Mouse (Mus musculus) erythroblast, embryonic 14.5 days (primary cell): ENCODE data around the gene Col4a4. TPM values are rescaled to one million over a fixed set of nuclear protein-coding genes. Genes with fewer than 3 reads are reported as not detected.

Experiments
- H3K27me3 ChIP-seq: 2 replicates; pipeline ENCODE4 v1.6.1; 2012; ENCODE audit warnings: inconsistent platforms; ENCODE audit not compliant: control insufficient read depth
- H3K36me3 ChIP-seq: 2 replicates; pipeline ENCODE4 v1.6.1; 2012; ENCODE audit warnings: mild to moderate bottlenecking, inconsistent platforms; ENCODE audit not compliant: control insufficient read depth
- H3K4me1 ChIP-seq: 2 replicates; pipeline ENCODE4 v1.6.1; 2012; ENCODE audit warnings: inconsistent platforms; ENCODE audit not compliant: control insufficient read depth
- H3K4me3 ChIP-seq: replicated peaks from 2 replicates; pipeline ENCODE3; 2012; ENCODE audit warnings: moderate library complexity, mild to moderate bottlenecking, inconsistent platforms
- H3K9me3 ChIP-seq: 2 replicates; pipeline ENCODE4 v1.6.1; 2012; ENCODE audit warnings: low read length, inconsistent platforms, mixed read lengths; ENCODE audit not compliant: control insufficient read depth
- GATA1 ChIP-seq: IDR thresholded peaks from 2 replicates; pipeline ENCODE4 v1.6.1; 2012; ENCODE audit warnings: low read length, inconsistent platforms, mixed read lengths
- TAL1 ChIP-seq: IDR thresholded peaks from 3 replicates; pipeline ENCODE4 v1.6.1; 2012; ENCODE audit warnings: low read length, inconsistent platforms, mixed read lengths
- polyA plus RNA-seq: library from polyadenylated mRNA; stranded (reverse); fragments of >175 nt; gene quantifications from 2 replicates; pipeline ENCODE4 v1.2.3, GENCODE M21; 2012

Gene Col4a4
- polyA plus RNA-seq, 1 experiment, result not detected

GRCm38 (mm10) chr1:82491954-82492353 lies 94.7 kb downstream of the Col4a4 start:
- no peaks in the 10 kb centered on the region for H3K36me3 ChIP-seq
- no peak overlapping the region for H3K4me3 ChIP-seq
- TF ChIP-seq TAL1 (no peak), GATA1 (no peak)
- H3K9me3 ChIP-seq, result no peaks in the 10 kb centered on the region
- H3K27me3 ChIP-seq, result no peaks in the 10 kb centered on the region
- H3K4me1 ChIP-seq, result no peaks in the 10 kb centered on the region

GRCm38 (mm10) chr1:82486371-82486770 lies 100.3 kb downstream of the Col4a4 start:
- no peaks in the 10 kb centered on the region for H3K36me3 ChIP-seq
- no peak for TF ChIP-seq GATA1
- TF ChIP-seq TAL1, result no peak
- no peaks in the 10 kb centered on the region for H3K4me1 ChIP-seq
- no peak overlapping the region for H3K4me3 ChIP-seq
- H3K9me3 ChIP-seq, result no peaks in the 10 kb centered on the region
- H3K27me3 ChIP-seq, result no peaks in the 10 kb centered on the region

GRCm38 (mm10) chr1:82482371-82482770 lies 104.3 kb downstream of the Col4a4 start:
- no peaks in the 10 kb centered on the region for H3K36me3 ChIP-seq
- H3K4me1 ChIP-seq, result no peaks in the 10 kb centered on the region
- H3K9me3 ChIP-seq, result no peaks in the 10 kb centered on the region
- no peak overlapping the region for H3K4me3 ChIP-seq
- H3K27me3 ChIP-seq, result no peaks in the 10 kb centered on the region
- TF ChIP-seq TAL1 (no peak), GATA1 (no peak)

GRCm38 (mm10) chr1:82479696-82480487 lies 106.8 kb downstream of the Col4a4 start:
- Histone ChIP-seq H3K36me3 (no peaks in the 10 kb centered on the region), H3K4me1 (no peaks in the 10 kb centered on the region), H3K9me3 (no peaks in the 10 kb centered on the region), H3K4me3 (no peak overlapping the region), H3K27me3 (no peaks in the 10 kb centered on the region)
- TF ChIP-seq TAL1, result no peak
- TF ChIP-seq GATA1, result no peak

GRCm38 (mm10) chr1:82476746-82477145 lies 109.9 kb downstream of the Col4a4 start:
- H3K9me3 ChIP-seq, result no peaks in the 10 kb centered on the region
- no peaks in the 10 kb centered on the region for H3K36me3 ChIP-seq
- no peaks in the 10 kb centered on the region for H3K27me3 ChIP-seq
- no peak overlapping the region for H3K4me3 ChIP-seq
- TF ChIP-seq TAL1 (no peak), GATA1 (no peak)
- H3K4me1 ChIP-seq, result no peaks in the 10 kb centered on the region

GRCm38 (mm10) chr1:82476256-82476655 lies 110.4 kb downstream of the Col4a4 start:
- H3K4me1 ChIP-seq, result no peaks in the 10 kb centered on the region
- TF ChIP-seq TAL1 (no peak), GATA1 (no peak)
- H3K9me3 ChIP-seq, result no peaks in the 10 kb centered on the region
- H3K27me3 ChIP-seq, result no peaks in the 10 kb centered on the region
- no peak overlapping the region for H3K4me3 ChIP-seq
- no peaks in the 10 kb centered on the region for H3K36me3 ChIP-seq

- no peak for TF ChIP-seq GATA1
- TF ChIP-seq TAL1, result no peak
- H3K9me3 ChIP-seq, result no peaks in the 10 kb centered on the region
- H3K36me3 ChIP-seq, result no peaks in the 10 kb centered on the region
- H3K4me1 ChIP-seq, result no peaks in the 10 kb centered on the region
- no peak overlapping the region for H3K4me3 ChIP-seq
- H3K27me3 ChIP-seq, result no peaks in the 10 kb centered on the region
These were observed 110.8 kb downstream of the Col4a4 start for GRCm38 (mm10) chr1:82475821-82476220.

GRCm38 (mm10) chr1:82475254-82475653 lies 111.4 kb downstream of the Col4a4 start:
- TF ChIP-seq GATA1 (no peak), TAL1 (no peak)
- H3K4me3 ChIP-seq, result no peak overlapping the region
- no peaks in the 10 kb centered on the region for H3K4me1 ChIP-seq
- no peaks in the 10 kb centered on the region for H3K9me3 ChIP-seq
- H3K27me3 ChIP-seq, result no peaks in the 10 kb centered on the region
- H3K36me3 ChIP-seq, result no peaks in the 10 kb centered on the region

- no peak for TF ChIP-seq TAL1
- no peak for TF ChIP-seq GATA1
- Histone ChIP-seq H3K27me3 (no peaks in the 10 kb centered on the region), H3K9me3 (no peaks in the 10 kb centered on the region), H3K4me3 (no peak overlapping the region), H3K4me1 (no peaks in the 10 kb centered on the region), H3K36me3 (no peaks in the 10 kb centered on the region)
These were observed 112.1 kb downstream of the Col4a4 start for GRCm38 (mm10) chr1:82474461-82474961.
